Mouse (Mus musculus) inflammation-experienced regulatory T-cells, adult 6 months (primary cell): ENCODE results near the gene Bcl3. TPM values are rescaled to one million over a fixed set of nuclear protein-coding genes. Genes with fewer than 3 reads are reported as not detected.

ENCODE experiments used
- ATAC-seq: one replicate; pipeline ENCODE4 v1.8.0; 2017
- polyA plus RNA-seq, 3 experiments: library from polyadenylated mRNA; unstranded; fragments of 100-300 nt; shearing (Covaris generic); gene quantifications; one replicate each; pipeline ENCODE4 v1.2.1; 2017

The Bcl3 gene
- polyA plus RNA-seq, 3 experiments from 2014 or later, result 13.6 to 19.9 (median 18.5) TPM

GRCm38 (mm10) chr7:19768251-19768650 lies 54.3 kb downstream of the Bcl3 start:
- no peak for ATAC-seq

- no peak for ATAC-seq
These were observed 58.0 kb downstream of the Bcl3 start for GRCm38 (mm10) chr7:19764581-19764980.

GRCm38 (mm10) chr7:19763829-19764477 lies 58.6 kb downstream of the Bcl3 start:
- ATAC-seq, result no peak

GRCm38 (mm10) chr7:19762283-19762682 lies 60.3 kb downstream of the Bcl3 start:
- ATAC-seq, result no peak

GRCm38 (mm10) chr7:19760021-19760420 lies 62.5 kb downstream of the Bcl3 start:
- no peak for ATAC-seq

- no peak for ATAC-seq
These were observed 63.9 kb downstream of the Bcl3 start for GRCm38 (mm10) chr7:19758623-19759022.

Other genes with a start within 250 kb of the Bcl3 start
- gene Zfp296, start 245.5 kb downstream of the Bcl3 start, polyA plus RNA-seq, result 1 to 10 TPM in 2 of 3 experiments, under 1 TPM in 1; 0.87 to 2.3 (median 2.0) TPM
- 100 to 1,000 TPM in 1 of 3 experiments, 10 to 100 TPM in 2; 77.6 to 107 (median 89.0) TPM for gene Gemin7, start 245.2 kb downstream of the Bcl3 start, polyA plus RNA-seq
- 10 to 100 TPM in 1 of 3 experiments, 1 to 10 TPM in 2; 8.1 to 10.8 (median 9.8) TPM for gene Clasrp, start 218.3 kb downstream of the Bcl3 start, polyA plus RNA-seq
- 10 to 100 TPM; 11.2 to 18.9 (median 17.4) TPM for gene Relb, start 193.3 kb downstream of the Bcl3 start, polyA plus RNA-seq
- 10 to 100 TPM; 21.4 to 44.1 (median 27.2) TPM for gene Clptm1, start 157.7 kb downstream of the Bcl3 start, polyA plus RNA-seq
- gene Apoc2, start 144.8 kb downstream of the Bcl3 start, polyA plus RNA-seq, result not detected
- not detected for gene Gm44805, start 141.3 kb downstream of the Bcl3 start, polyA plus RNA-seq
- 1 to 10 TPM in 2 of 3 experiments, not detected in 1; 1.0 to 1.4 TPM for gene Apoc4, start 141.3 kb downstream of the Bcl3 start, polyA plus RNA-seq
- 1 to 10 TPM in 1 of 3 experiments, not detected in 2; 1.2 TPM for gene Apoc1, start 130.1 kb downstream of the Bcl3 start, polyA plus RNA-seq
- gene Apoe, start 123.6 kb downstream of the Bcl3 start, polyA plus RNA-seq, result 10 to 100 TPM in 2 of 3 experiments, 1 to 10 TPM in 1; 8.7 to 11.9 (median 10.6) TPM
- 10 to 100 TPM in 1 of 3 experiments, 1 to 10 TPM in 2; 7.3 to 10.5 (median 8.0) TPM for gene Tomm40, start 107.3 kb downstream of the Bcl3 start, polyA plus RNA-seq
- 1 to 10 TPM in 1 of 3 experiments, under 1 TPM in 1, not detected in 1; 0.13 to 1.0 TPM for gene Nectin2, start 72.3 kb downstream of the Bcl3 start, polyA plus RNA-seq
- 1 to 10 TPM; 1.1 to 2.3 (median 1.2) TPM for gene Bcam, start 51.8 kb downstream of the Bcl3 start, polyA plus RNA-seq
- gene Cblc, start 26.0 kb downstream of the Bcl3 start, polyA plus RNA-seq, result under 1 TPM in 1 of 3 experiments, not detected in 2; 0.68 TPM
- not detected for gene Gm19345, start 29.2 kb upstream of the Bcl3 start, polyA plus RNA-seq
- gene Ceacam16, start 38.5 kb upstream of the Bcl3 start, polyA plus RNA-seq, result under 1 TPM in 2 of 3 experiments, not detected in 1; 0.55 to 0.59 TPM
- gene Ceacam19, start 65.2 kb upstream of the Bcl3 start, polyA plus RNA-seq, result not detected
- gene Pvr, start 98.4 kb upstream of the Bcl3 start, polyA plus RNA-seq, result 10 to 100 TPM; 14.2 to 23.8 (median 19.6) TPM
- 1 to 10 TPM; 3.3 to 8.4 (median 5.5) TPM for gene Igsf23, start 128.0 kb upstream of the Bcl3 start, polyA plus RNA-seq
- gene Ceacam20, start 142.6 kb upstream of the Bcl3 start, polyA plus RNA-seq, result 1 to 10 TPM in 1 of 3 experiments, not detected in 2; 1.1 TPM
- not detected for gene Nlrp9b, start 168.7 kb upstream of the Bcl3 start, polyA plus RNA-seq